Mouse (Mus musculus) olfactory bulb, adult 2 months (tissue): ENCODE measurements at regions not wholly inside any gene's neighbourhood (a gene's known extent, or its start where the extent isn't known, plus 50 kb on each side); places are given as distances from the start of the nearest gene placed in this dataset.

ENCODE experiments used
- CTCF ChIP-seq: fragments of 200-500 bp; IDR thresholded peaks from 2 replicates; pipeline ENCODE4 v1.5.1; 2012; ENCODE audit warnings: low read depth, mild to moderate bottlenecking, low read length, moderate library complexity; ENCODE audit not compliant: insufficient read depth
- POLR2A ChIP-seq: fragments of 200-500 bp; IDR thresholded peaks from 2 replicates; pipeline ENCODE4 v1.6.1; 2012; ENCODE audit warnings: mild to moderate bottlenecking, low read depth, low read length, moderate library complexity; ENCODE audit not compliant: insufficient read depth

DNA sequence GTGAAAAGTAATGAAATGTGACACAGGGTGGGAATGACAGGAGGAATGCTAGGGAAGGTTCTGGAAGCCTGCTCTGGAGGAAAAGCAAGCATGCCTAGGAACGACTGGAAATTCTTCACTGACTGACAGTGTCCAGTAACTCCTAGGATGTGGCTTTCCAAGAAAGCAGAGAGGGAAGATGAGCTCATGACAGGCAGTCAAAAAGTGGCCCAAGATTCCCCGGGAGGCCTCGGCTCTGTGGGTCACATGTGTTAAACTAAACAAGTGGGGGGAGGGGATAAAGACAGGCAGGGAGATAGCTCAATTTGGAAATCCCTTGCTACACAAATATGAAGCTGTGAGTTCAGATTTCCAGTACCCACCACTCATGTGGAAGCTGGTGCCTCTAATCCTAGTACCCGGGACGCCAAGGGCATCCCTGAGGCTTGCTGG, 186.4 kb upstream of the Mgmt start:
- TF ChIP-seq CTCF (no peak), POLR2A (no peak)
